Mouse (Mus musculus) intestine, postnatal 0 days (tissue): ENCODE results near the gene Duox1. TPM values are rescaled to one million over a fixed set of nuclear protein-coding genes. Genes with fewer than 3 reads are reported as not detected.
A peak's percentile ranks its signal among the peaks of the same experiment; 100 is the strongest.

Experiments used
- ATAC-seq: fragments of 200-750 bp; cut with Nextera tagmentation; 2 replicates; pipeline ENCODE4 v1.8.0; 2017; ENCODE audit warnings: mild to moderate bottlenecking, moderate TSS enrichment, moderate library complexity
- H3K27ac ChIP-seq: fragments of 300-500 bp; sonication (generic); 2 replicates; pipeline ENCODE4 v1.5.1; 2014; ENCODE audit warnings: mild to moderate bottlenecking, low read depth, low read length, moderate library complexity
- H3K27me3 ChIP-seq: fragments of 300-500 bp; sonication (generic); replicated peaks from 2 replicates; pipeline ENCODE4 v1.6.1; 2014; ENCODE audit warnings: low read length, mixed read lengths; ENCODE audit not compliant: control insufficient read depth, insufficient read depth
- H3K36me3 ChIP-seq: fragments of 300-500 bp; sonication (generic); 2 replicates; pipeline ENCODE4 v1.6.1; 2014; ENCODE audit warnings: mild to moderate bottlenecking, moderate library complexity; ENCODE audit not compliant: control insufficient read depth, insufficient read depth
- H3K4me1 ChIP-seq: fragments of 300-500 bp; sonication (generic); replicated peaks from 2 replicates; pipeline ENCODE4 v1.6.1; 2014; ENCODE audit warnings: antibody characterized with exemption, low read length, mixed read lengths; ENCODE audit not compliant: control insufficient read depth, insufficient read depth
- H3K4me2 ChIP-seq: fragments of 300-500 bp; sonication (generic); replicated peaks from 2 replicates; pipeline ENCODE4 v1.6.1; 2014; ENCODE audit warnings: low read depth, mild to moderate bottlenecking, moderate library complexity
- H3K4me3 ChIP-seq: fragments of 300-500 bp; sonication (generic); 2 replicates; pipeline ENCODE4 v1.5.1; 2014; ENCODE audit warnings: low read depth, low read length
- H3K9ac ChIP-seq: fragments of 300-500 bp; sonication (generic); 2 replicates; pipeline ENCODE4 v1.6.1; 2014; ENCODE audit warnings: mild to moderate bottlenecking, low read depth, low read length
- H3K9me3 ChIP-seq: fragments of 300-500 bp; sonication (generic); 2 replicates; pipeline ENCODE4 v1.6.1; 2016; ENCODE audit warnings: mixed run types; ENCODE audit not compliant: control insufficient read depth
- CTCF ChIP-seq: sonication (generic); IDR thresholded peaks from 2 replicates; pipeline ENCODE4 v1.5.1; 2016; ENCODE audit warnings: low read depth, mild to moderate bottlenecking, control low read depth, antibody characterized with exemption, moderate library complexity
- WGBS: fragments of 180-500 bp; shearing (Covaris S2); extraction: QIAGEN DNeasy Blood & Tissue Kit; methylation state at CpG from one replicate; pipeline ENCODE4 v1.1.7; 2014; 5-methylcytosine and 5-hydroxymethylcytosine counted together
- polyA plus RNA-seq: library from polyadenylated mRNA; unstranded; fragments of >200 nt; fragmentation: Nextera tagmentation; extraction: Ambion mirVana; gene quantifications from 2 replicates; pipeline ENCODE4 v1.2.1, GENCODE M21; 2015

Duox1 gene
- polyA plus RNA-seq, 1 experiment from 2014 or later, result not detected

DNA sequence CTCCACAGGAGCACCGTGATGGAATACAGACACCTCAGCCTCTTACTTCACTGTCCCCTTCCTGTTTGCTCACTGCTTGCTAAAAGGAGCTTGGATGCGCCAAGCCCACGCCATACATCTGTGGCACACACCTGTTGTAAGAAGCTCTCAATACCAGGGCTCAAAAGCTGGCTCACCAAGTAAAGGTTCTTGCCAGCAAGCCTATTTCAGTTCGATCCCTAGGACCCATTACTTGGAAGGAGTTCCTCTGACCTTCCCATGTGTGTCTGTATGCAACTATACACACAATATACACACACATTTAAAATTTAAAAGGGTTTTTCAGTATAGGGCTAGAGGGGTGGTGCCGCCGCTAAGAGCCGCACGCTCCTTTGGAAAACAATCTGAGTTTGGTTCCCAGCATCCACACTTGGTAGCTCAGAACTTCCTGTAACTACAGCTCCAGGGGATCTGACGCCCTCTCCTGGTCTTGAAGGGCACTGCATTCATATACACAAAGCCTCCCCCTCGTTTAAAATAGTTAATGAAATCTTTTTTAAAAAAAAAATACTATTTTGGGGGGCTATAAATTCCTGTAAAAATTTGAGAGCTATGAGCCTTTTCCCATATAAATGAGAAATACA lies 49.9 kb downstream of the Duox1 start:
- Histone ChIP-seq H3K9me3 (no peaks in the 10 kb centered on the region), H3K27me3 (no peaks in the 10 kb centered on the region), H3K27ac (no peak overlapping the region), H3K4me3 (no peak overlapping the region), H3K36me3 (no peaks in the 10 kb centered on the region), H3K4me1 (0 out of 2 replicates have a peak, but pooled peaks cover 4% of the 10 kb centered on the region), H3K4me2 (no peak overlapping the region), H3K9ac (no peak overlapping the region)
- peak; percentile 52 for TF ChIP-seq CTCF
- ATAC-seq, result no peak
- 88% methylated on average over 10 of the region's 10 CpGs for WGBS

DNA sequence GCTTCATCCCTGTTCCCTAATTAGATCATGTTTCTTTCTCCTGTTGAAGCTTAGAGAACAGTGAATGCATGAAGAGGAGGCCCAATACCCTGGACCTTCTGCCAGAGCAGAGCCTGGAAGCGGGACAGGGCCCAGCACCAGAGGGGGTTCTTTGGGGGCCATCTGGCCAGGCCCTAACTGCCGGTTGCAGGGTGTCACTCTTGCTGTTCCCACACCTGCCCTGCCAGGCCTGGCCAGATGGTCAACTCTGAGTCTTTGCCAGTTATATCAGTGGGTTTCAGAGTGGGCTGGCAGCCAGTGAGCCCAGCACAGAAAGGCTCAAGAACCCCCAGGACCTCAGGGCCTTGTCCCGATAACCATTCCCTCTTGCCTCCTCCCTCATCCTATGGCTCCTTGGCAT lies 50.6 kb downstream of the Duox1 start:
- Histone ChIP-seq H3K4me1 (0 out of 2 replicates have a peak, but pooled peaks cover 4% of the 10 kb centered on the region), H3K36me3 (no peaks in the 10 kb centered on the region), H3K27ac (no peak overlapping the region), H3K9ac (no peak overlapping the region), H3K4me2 (no peak overlapping the region), H3K4me3 (no peak overlapping the region), H3K27me3 (no peaks in the 10 kb centered on the region), H3K9me3 (no peaks in the 10 kb centered on the region)
- ATAC-seq, result no peak
- no peak for TF ChIP-seq CTCF
- 78% methylated on average over 3 of the region's 3 CpGs for WGBS

DNA sequence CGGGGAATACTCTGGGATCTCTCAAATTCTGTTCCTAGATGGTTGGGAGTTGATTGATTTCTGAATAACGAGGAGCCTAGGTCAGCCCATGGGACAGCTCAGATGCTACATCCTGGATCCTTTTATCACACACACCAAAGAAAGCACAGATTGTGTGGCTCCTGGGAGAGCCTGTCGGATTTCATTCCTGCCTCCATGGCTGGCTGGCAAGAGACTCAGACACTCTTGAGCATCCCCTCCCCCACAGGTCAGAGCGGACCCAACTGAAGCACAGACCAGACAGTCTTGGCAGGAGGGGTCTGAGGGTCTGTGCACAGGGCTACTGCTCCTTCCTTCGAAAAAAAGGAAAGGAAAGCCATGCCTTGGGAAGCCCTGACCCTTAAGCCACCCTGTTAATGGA lies 51.2 kb downstream of the Duox1 start:
- Histone ChIP-seq H3K9ac (no peak overlapping the region), H3K4me1 (0 out of 2 replicates have a peak, but pooled peaks cover 4% of the 10 kb centered on the region), H3K27ac (no peak overlapping the region), H3K27me3 (no peaks in the 10 kb centered on the region), H3K4me2 (no peak overlapping the region), H3K9me3 (no peaks in the 10 kb centered on the region), H3K4me3 (no peak overlapping the region), H3K36me3 (no peaks in the 10 kb centered on the region)
- 58% methylated on average over 5 of the region's 5 CpGs for WGBS
- ATAC-seq, result no peak
- TF ChIP-seq CTCF, result no peak

DNA sequence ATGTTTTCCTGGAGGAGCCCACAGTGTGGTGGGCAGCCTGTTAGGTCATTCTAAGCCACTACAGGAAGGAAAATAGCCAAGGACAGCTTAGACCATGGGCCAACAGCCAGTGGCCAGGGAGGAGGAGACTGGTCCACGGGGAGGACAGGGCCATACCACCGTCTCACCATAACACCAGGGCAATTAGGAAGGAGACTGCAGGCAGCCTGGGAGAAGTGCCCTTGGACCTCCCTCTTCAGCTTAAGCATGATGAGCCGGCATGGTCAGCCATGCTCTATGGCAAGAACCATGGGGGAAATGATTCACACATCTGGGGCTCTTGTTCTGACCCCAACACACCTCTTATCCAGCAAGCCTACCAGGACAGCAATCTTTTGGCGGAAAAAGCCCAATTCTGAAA lies 51.7 kb downstream of the Duox1 start:
- 50% methylated on average over 4 of the region's 4 CpGs for WGBS
- no peak overlapping the region for H3K4me3 ChIP-seq
- 0 out of 2 replicates have a peak, but pooled peaks cover 4% of the 10 kb centered on the region for H3K4me1 ChIP-seq
- no peaks in the 10 kb centered on the region for H3K27me3 ChIP-seq
- H3K27ac ChIP-seq, result no peak overlapping the region
- ATAC-seq, result no peak
- H3K4me2 ChIP-seq, result peak overlapping the region; percentile 99
- TF ChIP-seq CTCF, result no peak
- H3K9ac ChIP-seq, result no peak overlapping the region
- no peaks in the 10 kb centered on the region for H3K9me3 ChIP-seq
- H3K36me3 ChIP-seq, result no peaks in the 10 kb centered on the region

DNA sequence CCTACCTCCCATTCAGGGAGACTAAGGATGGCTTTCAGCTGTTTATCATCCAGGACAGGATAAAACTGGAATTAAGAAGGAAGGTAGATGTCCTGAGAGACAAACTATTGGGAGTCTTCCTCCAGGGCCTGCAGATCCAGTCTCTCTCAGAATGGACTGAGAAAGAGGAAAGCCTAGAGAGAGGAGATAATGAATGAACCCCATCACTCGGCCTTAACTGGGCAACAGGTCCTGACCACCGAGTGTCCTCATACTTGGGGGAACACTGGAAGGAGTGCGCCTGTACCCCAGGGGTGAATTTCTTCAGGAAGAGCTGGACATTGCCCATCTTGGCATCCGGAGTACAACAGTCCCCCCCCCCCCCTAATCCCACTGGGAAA lies 52.2 kb downstream of the Duox1 start:
- no peak for ATAC-seq
- WGBS, result 24% methylated on average over 4 of the region's 4 CpGs

DNA sequence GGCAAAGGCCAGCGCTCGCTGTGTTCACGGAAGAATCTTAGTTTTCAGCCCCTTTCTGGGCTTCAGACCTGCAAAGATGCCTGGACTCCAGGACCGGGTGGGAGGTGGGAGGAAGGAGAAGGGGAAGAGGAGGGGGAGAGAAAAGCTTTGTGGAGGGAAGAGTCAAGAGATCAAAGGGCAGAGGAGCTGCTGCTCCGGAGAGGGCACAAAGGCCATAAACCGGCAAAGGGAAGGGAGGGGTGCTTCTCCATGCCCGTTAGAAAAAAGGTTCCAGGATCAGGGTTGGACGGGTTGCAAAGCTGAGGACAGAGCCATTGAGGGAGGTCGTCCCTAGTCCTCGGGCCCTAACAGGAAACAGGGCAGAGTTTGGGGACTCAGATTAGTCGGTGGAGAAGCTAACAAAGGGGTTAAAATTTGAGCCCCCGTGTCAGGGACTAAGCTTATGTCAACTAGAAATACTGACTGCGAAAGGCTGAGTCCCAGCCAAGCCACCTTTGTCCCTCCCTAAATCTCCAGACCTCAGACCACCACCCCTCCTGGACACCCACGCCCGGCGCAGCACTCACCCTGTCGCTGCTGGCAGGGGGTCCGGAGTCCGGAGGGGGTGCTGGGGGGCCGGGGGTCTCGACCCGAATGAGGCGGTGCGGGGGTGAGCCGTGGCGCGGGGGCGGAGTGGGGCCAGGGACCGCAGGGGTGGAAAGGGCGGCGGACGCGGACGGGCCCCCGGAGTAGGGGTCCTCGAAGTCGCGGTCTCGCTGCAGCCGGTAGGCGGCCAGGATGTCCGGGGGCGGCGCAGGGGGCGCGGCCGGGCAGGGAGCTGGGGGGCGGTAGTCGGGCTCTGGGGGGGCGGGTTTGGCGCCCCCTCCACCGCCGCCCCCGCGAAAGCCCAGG lies 52.9 kb downstream of the Duox1 start:
- peak overlapping the region; percentile 99 for H3K4me2 ChIP-seq
- H3K27ac ChIP-seq, result peak overlapping the region; percentile 58; the same call in 1 of the 2 replicates
- no peaks in the 10 kb centered on the region for H3K36me3 ChIP-seq
- WGBS, result 4% methylated on average over 21 of the region's 55 CpGs
- H3K4me1 ChIP-seq, result 0 out of 2 replicates have a peak, but pooled peaks cover 4% of the 10 kb centered on the region
- H3K27me3 ChIP-seq, result no peaks in the 10 kb centered on the region
- H3K9ac ChIP-seq, result peak overlapping the region; percentile 77
- no peaks in the 10 kb centered on the region for H3K9me3 ChIP-seq
- peak overlapping the region; percentile 81 for H3K4me3 ChIP-seq
- peak; percentile 54 for ATAC-seq
- peak; percentile 31; the same call in 1 of the 2 replicates for TF ChIP-seq CTCF

More for the DNA sequence above, 52.2 kb downstream of the Duox1 start:
- H3K27me3 ChIP-seq, result no peaks in the 10 kb centered on the region
- H3K4me1 ChIP-seq, result 0 out of 2 replicates have a peak, but pooled peaks cover 4% of the 10 kb centered on the region
- no peak overlapping the region for H3K9ac ChIP-seq
- no peaks in the 10 kb centered on the region for H3K36me3 ChIP-seq
- H3K27ac ChIP-seq, result no peak overlapping the region
- peak overlapping the region; percentile 81 for H3K4me3 ChIP-seq
- H3K9me3 ChIP-seq, result no peaks in the 10 kb centered on the region
- H3K4me2 ChIP-seq, result peak overlapping the region; percentile 99
- TF ChIP-seq CTCF, result no peak
